Mouse (Mus musculus) lung, embryonic 16.5 days (tissue): ENCODE data around the gene Serpinb2. TPM values are rescaled to one million over a fixed set of nuclear protein-coding genes. Genes with fewer than 3 reads are reported as not detected.

Experiments
- ATAC-seq: fragments of 200-750 bp; cut with Nextera tagmentation; 2 replicates; pipeline ENCODE4 v1.8.0; 2017; ENCODE audit warnings: low read depth, mild to moderate bottlenecking, moderate library complexity
- H3K27ac ChIP-seq: fragments of 300-500 bp; sonication (generic); 2 replicates; pipeline ENCODE4 v1.5.1; 2014; ENCODE audit warnings: mild to moderate bottlenecking, control low read depth, low read length
- H3K27me3 ChIP-seq: fragments of 300-500 bp; sonication (generic); 2 replicates; pipeline ENCODE4 v1.6.1; 2014; ENCODE audit warnings: low read depth, low read length, mixed read lengths; ENCODE audit not compliant: control insufficient read depth, insufficient read depth
- H3K36me3 ChIP-seq: fragments of 300-500 bp; sonication (generic); 2 replicates; pipeline ENCODE4 v1.6.1; 2014; ENCODE audit warnings: low read length; ENCODE audit not compliant: control insufficient read depth, insufficient read depth
- H3K4me1 ChIP-seq: fragments of 300-500 bp; sonication (generic); replicated peaks from 2 replicates; pipeline ENCODE4 v1.6.1; 2014; ENCODE audit warnings: low read length, mixed read lengths; ENCODE audit not compliant: control insufficient read depth, insufficient read depth
- H3K4me2 ChIP-seq: fragments of 300-500 bp; sonication (generic); 2 replicates; pipeline ENCODE4 v1.6.1; 2014; ENCODE audit warnings: low read depth, low read length, control low read depth
- H3K4me3 ChIP-seq: fragments of 300-500 bp; sonication (generic); 2 replicates; pipeline ENCODE4 v1.5.1; 2014; ENCODE audit warnings: mild to moderate bottlenecking, low read length, control low read depth
- H3K9ac ChIP-seq: fragments of 300-500 bp; sonication (generic); 2 replicates; pipeline ENCODE4 v1.6.1; 2014; ENCODE audit warnings: low read length, control low read depth
- H3K9me3 ChIP-seq: fragments of 300-500 bp; sonication (generic); 2 replicates; pipeline ENCODE4 v1.6.1; 2016; ENCODE audit warnings: low read length; ENCODE audit not compliant: control insufficient read depth
- WGBS: fragments of 180-500 bp; shearing (Covaris S2); extraction: QIAGEN DNeasy Blood & Tissue Kit; methylation state at CpG from one replicate; pipeline ENCODE4 v1.1.7; 2014; 5-methylcytosine and 5-hydroxymethylcytosine counted together
- polyA plus RNA-seq: library from polyadenylated mRNA; unstranded; fragments of >200 nt; fragmentation: Nextera tagmentation; extraction: Ambion mirVana; gene quantifications from 2 replicates; pipeline ENCODE4 v1.2.1, GENCODE M21; 2015

Gene Serpinb2
- polyA plus RNA-seq, 1 experiment from 2014 or later = 0.46 TPM

DNA sequence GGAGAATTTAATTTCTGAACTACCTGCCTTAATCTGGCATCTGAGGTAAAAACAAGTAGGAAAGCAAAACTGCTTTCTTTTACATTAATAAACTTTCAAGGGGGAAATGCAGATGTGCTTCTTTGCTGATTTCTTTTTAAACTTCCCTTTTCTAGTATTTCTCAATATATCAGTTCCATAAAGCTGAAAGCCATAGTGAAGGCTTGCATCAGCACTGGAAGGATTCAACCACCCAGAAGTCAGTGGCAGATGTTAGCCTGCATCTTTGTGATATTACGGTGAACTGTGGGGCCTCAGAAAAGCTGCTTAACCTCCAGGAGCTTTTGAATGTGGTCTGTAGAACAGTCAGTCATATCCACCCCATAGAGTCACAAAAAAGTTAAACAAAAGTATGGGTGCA lies 2.3 kb downstream of the Serpinb2 start:
- H3K4me2 ChIP-seq = no peak overlapping the region
- no peaks in the 10 kb centered on the region for H3K36me3 ChIP-seq
- 90% methylated on average over 1 of the region's 1 CpGs for WGBS
- no peak overlapping the region for H3K4me3 ChIP-seq
- H3K27me3 ChIP-seq = no peaks in the 10 kb centered on the region
- H3K9ac ChIP-seq = no peak overlapping the region
- no peaks in the 10 kb centered on the region for H3K4me1 ChIP-seq
- H3K9me3 ChIP-seq = no peaks in the 10 kb centered on the region
- no peak overlapping the region for H3K27ac ChIP-seq
- no peak for ATAC-seq

GRCm38 (mm10) chr1:107515839-107516498 lies 4.7 kb downstream of the Serpinb2 start:
- Histone ChIP-seq H3K4me2 (no peak overlapping the region), H3K27me3 (no peaks in the 10 kb centered on the region), H3K9me3 (no peaks in the 10 kb centered on the region), H3K4me1 (no peaks in the 10 kb centered on the region), H3K27ac (no peak overlapping the region), H3K4me3 (no peak overlapping the region), H3K36me3 (no peaks in the 10 kb centered on the region), H3K9ac (no peak overlapping the region)
- WGBS = 48% methylated on average over 2 of the region's 2 CpGs
- ATAC-seq = no peak

GRCm38 (mm10) chr1:107525592-107525991 lies 14.4 kb downstream of the Serpinb2 start:
- Histone ChIP-seq H3K36me3 (no peaks in the 10 kb centered on the region), H3K27me3 (no peaks in the 10 kb centered on the region), H3K4me2 (no peak overlapping the region), H3K9me3 (no peaks in the 10 kb centered on the region), H3K4me3 (no peak overlapping the region), H3K27ac (no peak overlapping the region), H3K4me1 (no peaks in the 10 kb centered on the region), H3K9ac (no peak overlapping the region)
- 60% methylated on average over 4 of the region's 4 CpGs for WGBS
- no peak for ATAC-seq

DNA sequence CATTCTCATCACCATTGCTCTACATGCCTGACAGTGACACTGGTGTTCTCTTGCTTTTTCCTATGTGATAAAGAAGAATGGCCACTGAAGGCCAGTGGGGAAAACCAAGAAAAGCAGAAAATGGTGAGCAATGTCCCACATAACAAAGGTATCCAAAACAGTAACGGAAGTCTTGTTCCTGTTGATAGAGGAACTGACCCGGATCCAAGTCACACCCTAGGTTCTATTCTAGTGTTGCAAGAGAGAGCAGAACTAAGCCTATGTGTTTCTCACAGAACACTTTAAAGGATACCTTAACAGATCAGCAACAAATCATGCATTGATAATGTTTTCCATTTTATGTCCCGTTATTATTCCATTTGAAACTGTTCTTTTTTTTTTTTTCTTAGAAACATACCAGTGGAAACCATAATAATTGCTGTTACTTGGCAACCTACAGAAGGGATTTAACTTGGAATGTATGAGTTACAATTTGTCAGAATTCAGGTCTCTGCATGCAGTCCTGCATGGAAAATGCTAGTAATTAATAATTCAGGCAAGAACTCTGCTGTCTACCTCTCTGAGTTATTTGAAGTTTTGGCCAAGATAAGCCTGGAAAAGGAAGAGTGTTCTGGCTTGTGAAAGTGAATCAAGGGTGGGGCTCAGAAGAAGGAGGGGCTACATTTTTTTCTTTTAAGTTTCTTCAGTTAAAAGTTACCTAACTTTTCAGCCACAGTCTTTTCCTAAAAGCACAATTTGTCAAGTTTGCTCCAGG lies 17.3 kb downstream of the Serpinb2 start:
- no peaks in the 10 kb centered on the region for H3K36me3 ChIP-seq
- no peak overlapping the region for H3K4me2 ChIP-seq
- no peaks in the 10 kb centered on the region for H3K27me3 ChIP-seq
- no peak overlapping the region for H3K9ac ChIP-seq
- no peaks in the 10 kb centered on the region for H3K4me1 ChIP-seq
- H3K4me3 ChIP-seq = no peak overlapping the region
- H3K9me3 ChIP-seq = no peaks in the 10 kb centered on the region
- no peak for ATAC-seq
- no peak overlapping the region for H3K27ac ChIP-seq
- 86% methylated on average over 3 of the region's 3 CpGs for WGBS

GRCm38 (mm10) chr1:107529365-107530052 lies 18.3 kb downstream of the Serpinb2 start:
- Histone ChIP-seq H3K4me1 (no peaks in the 10 kb centered on the region), H3K9ac (no peak overlapping the region), H3K27ac (no peak overlapping the region), H3K4me2 (no peak overlapping the region), H3K9me3 (no peaks in the 10 kb centered on the region), H3K27me3 (no peaks in the 10 kb centered on the region), H3K36me3 (no peaks in the 10 kb centered on the region), H3K4me3 (no peak overlapping the region)
- no peak for ATAC-seq
- WGBS = 73% methylated on average over 5 of the region's 5 CpGs

- no peak overlapping the region for H3K4me2 ChIP-seq
- H3K27ac ChIP-seq = no peak overlapping the region
- H3K4me3 ChIP-seq = no peak overlapping the region
- no peaks in the 10 kb centered on the region for H3K9me3 ChIP-seq
- no peaks in the 10 kb centered on the region for H3K27me3 ChIP-seq
- no peak for ATAC-seq
- 69% methylated on average over 3 of the region's 3 CpGs for WGBS
- no peak overlapping the region for H3K9ac ChIP-seq
- H3K4me1 ChIP-seq = no peaks in the 10 kb centered on the region
- H3K36me3 ChIP-seq = no peaks in the 10 kb centered on the region
Measured at GRCm38 (mm10) chr1:107533736-107534135, 22.5 kb downstream of the Serpinb2 start.

DNA sequence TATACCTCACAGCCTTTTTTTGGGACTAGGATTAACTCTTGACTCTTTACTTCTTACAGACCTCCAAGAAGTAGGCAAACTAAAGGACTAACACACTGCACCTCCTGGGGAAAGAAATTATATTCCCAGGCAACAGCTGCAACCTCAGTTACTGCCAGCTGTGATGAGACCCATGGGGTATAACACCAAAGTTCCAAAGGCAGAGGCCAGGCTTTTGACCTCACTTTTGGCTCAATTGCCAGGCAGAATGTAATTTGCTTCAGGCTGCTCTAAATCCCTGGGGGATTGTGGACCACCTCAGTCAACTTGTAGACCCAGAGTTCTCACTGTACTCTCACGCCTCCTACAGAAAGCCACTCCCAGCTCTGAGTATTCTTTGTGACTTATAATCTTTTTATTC lies 26.2 kb downstream of the Serpinb2 start:
- Histone ChIP-seq H3K27ac (no peak overlapping the region), H3K36me3 (no peaks in the 10 kb centered on the region), H3K27me3 (no peaks in the 10 kb centered on the region), H3K4me3 (no peak overlapping the region), H3K4me2 (no peak overlapping the region), H3K9ac (no peak overlapping the region), H3K9me3 (no peaks in the 10 kb centered on the region), H3K4me1 (no peaks in the 10 kb centered on the region)
- no peak for ATAC-seq
- 89% methylated on average over 1 of the region's 1 CpGs for WGBS

GRCm38 (mm10) chr1:107559494-107559893 lies 48.3 kb downstream of the Serpinb2 start:
- no peak for ATAC-seq
- no peaks in the 10 kb centered on the region for H3K9me3 ChIP-seq
- 64% methylated on average over 3 of the region's 3 CpGs for WGBS
- H3K4me3 ChIP-seq = no peak overlapping the region
- H3K9ac ChIP-seq = no peak overlapping the region
- H3K4me1 ChIP-seq = no peaks in the 10 kb centered on the region
- H3K4me2 ChIP-seq = no peak overlapping the region
- H3K27ac ChIP-seq = no peak overlapping the region
- H3K36me3 ChIP-seq = no peaks in the 10 kb centered on the region
- H3K27me3 ChIP-seq = no peaks in the 10 kb centered on the region

DNA sequence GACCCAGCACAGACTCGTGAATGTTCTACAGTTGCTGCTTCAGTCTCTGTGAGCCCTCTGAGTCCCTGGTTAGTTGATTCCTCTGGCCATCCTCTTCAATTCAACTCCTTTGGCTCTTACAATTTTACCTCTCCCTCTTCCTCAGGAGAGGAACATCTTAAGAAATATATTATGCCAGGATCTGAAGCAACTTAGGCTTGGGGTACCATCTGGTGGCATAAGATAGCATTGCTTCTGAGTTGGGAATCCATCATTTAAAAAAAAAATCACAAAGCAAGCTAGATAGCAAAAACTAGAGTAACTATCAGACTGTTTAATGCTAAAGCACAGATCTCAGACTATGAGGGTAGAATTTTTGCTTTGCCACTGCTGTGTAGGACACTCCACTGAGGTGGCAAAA lies 50.9 kb downstream of the Serpinb2 start:
- Histone ChIP-seq H3K36me3 (no peaks in the 10 kb centered on the region), H3K4me3 (no peak overlapping the region), H3K27ac (no peak overlapping the region), H3K27me3 (no peaks in the 10 kb centered on the region), H3K9me3 (no peaks in the 10 kb centered on the region), H3K9ac (no peak overlapping the region), H3K4me1 (no peaks in the 10 kb centered on the region), H3K4me2 (no peak overlapping the region)
- ATAC-seq = no peak
- WGBS = 58% methylated on average over 1 of the region's 1 CpGs
